Mouse (Mus musculus) heart, adult 2 months (tissue): ENCODE data around the gene Tor2a.

Experiments used
- CTCF ChIP-seq: fragments of 200-600 bp; IDR thresholded peaks from 2 replicates; pipeline ENCODE4 v1.8.1; 2022; ENCODE audit warnings: antibody characterized with exemption, mild to moderate bottlenecking, moderate library complexity
- POLR2A ChIP-seq: fragments of 200-500 bp; IDR thresholded peaks from 2 replicates; pipeline ENCODE4 v1.6.1; 2011; ENCODE audit warnings: mild to moderate bottlenecking, low read depth, low read length, control low read depth; ENCODE audit not compliant: insufficient read depth

- TF ChIP-seq CTCF (no peak), POLR2A (no peak)
Observed at GRCm38 (mm10) chr2:32739311-32739710, 17.7 kb upstream of the Tor2a start.
